Mouse (Mus musculus) hematopoietic stem cell, adult 5-6 weeks (primary cell): ENCODE measurements around the gene Vwa8. TPM values are rescaled to one million over a fixed set of nuclear protein-coding genes. Genes with fewer than 3 reads are reported as not detected.

Experiments
- ATAC-seq, 2 experiments: fragments of 125-278 bp in 1 of 2; replicated peaks in 1 of 2; 2 replicates each; pipeline ENCODE4 v1.8.0; 2016 to 2017; ENCODE audit warnings: inconsistent platforms in 2 of 2, mild to moderate bottlenecking in 2 of 2, moderate number of reproducible peaks in 2 of 2, low read depth in 1 of 2, moderate TSS enrichment in 1 of 2; ENCODE audit not compliant: low FRiP score in 2 of 2, poor library complexity in 2 of 2, severe bottlenecking in 2 of 2, insufficient read depth in 1 of 2, low TSS enrichment in 1 of 2
- total RNA-seq: library from RNA; stranded (forward); fragments of 172-1452, 232-1000 nt; gene quantifications from 2 replicates; pipeline ENCODE4 v1.2.3, GENCODE M21; 2017

Vwa8 gene
- total RNA-seq, 1 experiment from 2014 or later, result 34.7 TPM

GRCm38 (mm10) chr14:79243038-79243883 is 394.4 kb downstream of the Vwa8 start:
- peak; percentile 92 to 96 for ATAC-seq

DNA sequence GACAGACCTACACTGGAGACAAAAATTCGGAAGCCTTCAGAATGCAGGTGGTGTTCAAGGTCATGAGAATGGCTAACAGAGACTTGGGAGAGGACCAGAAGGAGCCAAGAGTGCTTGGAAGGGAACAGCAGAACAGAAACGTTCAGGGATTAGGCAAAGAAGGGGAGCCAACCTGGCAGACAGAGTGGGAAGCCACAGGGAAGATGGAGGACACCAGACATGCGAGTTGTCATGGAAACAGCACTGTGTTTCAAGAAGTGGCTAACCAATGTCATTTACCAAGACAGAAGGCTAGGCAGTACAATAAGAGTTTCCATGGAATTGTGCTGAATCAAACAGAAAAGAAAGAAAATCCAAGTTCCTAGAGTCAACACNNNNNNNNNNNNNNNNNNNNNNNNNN is 395.7 kb downstream of the Vwa8 start:
- no peak for ATAC-seq

DNA sequence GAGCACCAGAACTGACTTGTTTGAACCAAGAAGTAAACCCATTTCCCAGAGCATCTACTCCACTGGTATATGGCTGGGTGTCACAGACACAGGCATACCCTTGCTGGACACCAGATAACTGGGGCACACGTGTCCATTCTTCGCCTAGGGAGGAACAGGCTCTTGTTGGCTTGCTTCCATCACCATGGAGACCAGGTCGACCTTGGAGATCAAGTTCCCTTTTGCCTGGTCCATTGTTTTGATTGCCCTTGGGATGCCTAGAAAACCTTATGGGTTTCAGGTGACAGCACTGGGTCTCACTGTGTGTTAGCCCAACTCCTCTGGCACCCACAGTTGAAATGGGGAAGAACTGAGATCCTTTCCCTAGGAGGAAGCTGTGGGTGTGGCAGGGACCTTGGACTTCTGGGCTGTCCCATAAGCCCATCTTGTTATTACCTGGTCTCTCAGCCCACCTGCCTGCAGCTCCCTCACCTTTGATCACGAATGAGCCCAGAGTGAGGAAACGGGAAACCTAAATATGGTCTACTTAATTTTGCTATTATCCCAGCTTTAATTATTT is 403.0 kb downstream of the Vwa8 start:
- no peak for ATAC-seq

Other genes starting within 250 kb of the Vwa8 start
- gene Dgkh, start 116.3 kb upstream of the Vwa8 start, total RNA-seq, result 1.9 and 2.3 TPM in 2 replicates